Mouse (Mus musculus) CH12.LX (cell line): Measurements from ENCODE around the gene Haus3.

Experiments
- ETS1 ChIP-seq: conservative IDR thresholded peaks from 2 replicates; pipeline ENCODE4 v1.6.1; 2012; ENCODE audit warnings: low read depth, mild to moderate bottlenecking, inconsistent platforms, low read length, improper control_type of control experiment, moderate library complexity
- NRF1 ChIP-seq: IDR thresholded peaks from 2 replicates; pipeline ENCODE4 v1.6.1; 2014; ENCODE audit warnings: low read depth, mild to moderate bottlenecking, inconsistent platforms, low read length, improper control_type of control experiment, moderate library complexity
- POLR2A ChIP-seq: IDR thresholded peaks from 2 replicates; pipeline ENCODE4 v1.6.1; 2011; ENCODE audit warnings: low read depth, mild to moderate bottlenecking, improper control_type of control experiment, low read length
- ZC3H11A ChIP-seq: IDR thresholded peaks from 2 replicates; pipeline ENCODE4 v1.6.1; 2012; ENCODE audit warnings: low read depth, mild to moderate bottlenecking, inconsistent platforms, low read length, improper control_type of control experiment

DNA sequence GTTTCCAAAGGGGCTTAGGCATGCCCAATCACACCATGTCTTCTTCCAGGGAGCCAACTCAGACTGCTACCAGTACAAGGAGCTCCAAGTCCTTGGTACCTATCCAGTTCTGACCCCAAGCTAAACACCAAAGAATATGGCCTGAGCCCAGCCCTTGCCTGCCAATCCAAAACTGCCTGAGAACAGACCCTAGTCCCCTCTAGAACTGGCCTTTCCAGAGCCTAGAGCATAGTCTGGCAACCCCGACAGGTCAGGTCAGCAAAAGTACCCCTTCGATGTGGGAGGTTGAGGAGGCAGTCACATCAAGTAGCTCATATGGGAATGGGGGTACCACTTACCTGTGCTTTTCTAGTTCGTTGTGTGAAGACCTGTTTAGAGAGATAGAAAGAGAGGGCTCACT lies 14.6 kb upstream of the Haus3 start:
- no peak for TF ChIP-seq NRF1
- TF ChIP-seq ZC3H11A: no peak
- TF ChIP-seq POLR2A: no peak
- no peak for TF ChIP-seq ETS1
